Mouse (Mus musculus) forebrain, embryonic 13.5 days (tissue): ENCODE data around the gene Dot1l. TPM values are rescaled to one million over a fixed set of nuclear protein-coding genes. Genes with fewer than 3 reads are reported as not detected.
A peak's percentile ranks its signal among the peaks of the same experiment; 100 is the strongest.

Experiments
- ATAC-seq: fragments of 200-750 bp; cut with Nextera tagmentation; 2 replicates; pipeline ENCODE4 v1.8.0; 2017
- H3K27ac ChIP-seq: fragments of 300-500 bp; sonication (generic); 2 replicates; pipeline ENCODE4 v1.5.1; 2015; ENCODE audit warnings: inconsistent platforms, mild to moderate bottlenecking, moderate library complexity
- H3K27me3 ChIP-seq: fragments of 300-500 bp; sonication (generic); 2 replicates; pipeline ENCODE4 v1.6.1; 2015; ENCODE audit warnings: mild to moderate bottlenecking, inconsistent platforms
- H3K36me3 ChIP-seq: fragments of 300-500 bp; sonication (generic); 2 replicates; pipeline ENCODE4 v1.6.1; 2015; ENCODE audit warnings: mild to moderate bottlenecking, inconsistent platforms; ENCODE audit not compliant: poor library complexity, severe bottlenecking
- H3K4me1 ChIP-seq: fragments of 300-500 bp; sonication (generic); 2 replicates; pipeline ENCODE4 v1.6.1; 2015; ENCODE audit warnings: inconsistent platforms
- H3K4me2 ChIP-seq: fragments of 300-500 bp; sonication (generic); 2 replicates; pipeline ENCODE4 v1.6.1; 2015; ENCODE audit warnings: inconsistent platforms, mild to moderate bottlenecking, moderate library complexity
- H3K4me3 ChIP-seq: fragments of 300-500 bp; sonication (generic); 2 replicates; pipeline ENCODE4 v1.5.1; 2015; ENCODE audit warnings: mild to moderate bottlenecking, inconsistent platforms
- H3K9ac ChIP-seq: fragments of 300-500 bp; sonication (generic); 2 replicates; pipeline ENCODE4 v1.6.1; 2015; ENCODE audit warnings: mild to moderate bottlenecking, inconsistent platforms
- H3K9me3 ChIP-seq: fragments of 300-500 bp; sonication (generic); replicated peaks from 2 replicates; pipeline ENCODE4 v1.6.1; 2016; ENCODE audit warnings: inconsistent platforms
- WGBS: fragments of 180-500 bp; shearing (Covaris S2); methylation state at CpG from one replicate; pipeline ENCODE4 v1.1.7; 2015; 5-methylcytosine and 5-hydroxymethylcytosine counted together
- polyA plus RNA-seq: library from polyadenylated mRNA; unstranded; fragments of >200 nt; fragmentation: Nextera tagmentation; extraction: Ambion mirVana; gene quantifications from 2 replicates; pipeline ENCODE4 v1.2.1, GENCODE M21; 2015

Dot1l gene
- polyA plus RNA-seq, 1 experiment from 2014 or later = 19.9 TPM

DNA sequence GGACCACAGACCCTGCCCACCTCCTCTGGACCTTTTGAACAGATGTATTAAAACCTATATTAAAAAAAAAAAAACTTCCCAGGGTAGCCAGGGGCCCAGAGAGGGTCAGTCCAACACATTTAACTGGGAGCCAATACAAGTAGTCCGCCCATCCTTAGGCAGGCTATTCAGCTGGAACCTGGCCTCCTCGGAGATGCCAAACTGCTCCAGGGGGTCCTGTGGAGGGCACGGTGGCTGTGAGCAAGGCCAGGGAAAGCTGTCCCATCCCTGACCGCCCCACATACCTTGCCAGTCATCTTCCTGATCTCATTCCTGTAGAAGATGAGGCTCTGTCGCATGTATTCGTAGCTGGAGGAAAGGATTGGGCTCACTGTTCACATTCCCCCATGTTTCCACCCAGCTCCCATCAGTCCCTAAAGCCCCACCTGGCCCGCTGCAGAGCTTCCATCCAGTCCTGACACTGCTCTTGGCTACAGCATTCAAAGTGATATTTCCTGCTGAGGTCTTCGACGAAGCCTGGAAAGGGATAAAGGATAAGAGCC lies 41.4 kb downstream of the Dot1l start:
- H3K4me3 ChIP-seq = peak overlapping the region; percentile 90
- WGBS = 88% methylated on average over 9 of the region's 9 CpGs

GRCm38 (mm10) chr10:80797186-80798149 lies 42.5 kb downstream of the Dot1l start:
- Histone ChIP-seq H3K36me3 (peaks cover 65% of the 10 kb centered on the region), H3K9me3 (no peaks in the 10 kb centered on the region), H3K4me3 (peak overlapping the region; percentile 90), H3K27me3 (no peaks in the 10 kb centered on the region), H3K4me1 (peaks cover 34% of the 10 kb centered on the region), H3K9ac (peak overlapping the region; percentile 95), H3K27ac (peak overlapping the region; percentile 97), H3K4me2 (peak overlapping the region; percentile 82)
- ATAC-seq = peak; percentile 68
- 3% methylated on average over 45 of the region's 59 CpGs for WGBS

More for the DNA sequence above, 41.4 kb downstream of the Dot1l start:
- no peak for ATAC-seq
- no peaks in the 10 kb centered on the region for H3K9me3 ChIP-seq
- H3K4me1 ChIP-seq = peaks cover 34% of the 10 kb centered on the region
- H3K36me3 ChIP-seq = peaks cover 65% of the 10 kb centered on the region
- peak overlapping the region; percentile 82 for H3K4me2 ChIP-seq
- H3K9ac ChIP-seq = peak overlapping the region; percentile 95
- H3K27ac ChIP-seq = no peak overlapping the region
- H3K27me3 ChIP-seq = no peaks in the 10 kb centered on the region

DNA sequence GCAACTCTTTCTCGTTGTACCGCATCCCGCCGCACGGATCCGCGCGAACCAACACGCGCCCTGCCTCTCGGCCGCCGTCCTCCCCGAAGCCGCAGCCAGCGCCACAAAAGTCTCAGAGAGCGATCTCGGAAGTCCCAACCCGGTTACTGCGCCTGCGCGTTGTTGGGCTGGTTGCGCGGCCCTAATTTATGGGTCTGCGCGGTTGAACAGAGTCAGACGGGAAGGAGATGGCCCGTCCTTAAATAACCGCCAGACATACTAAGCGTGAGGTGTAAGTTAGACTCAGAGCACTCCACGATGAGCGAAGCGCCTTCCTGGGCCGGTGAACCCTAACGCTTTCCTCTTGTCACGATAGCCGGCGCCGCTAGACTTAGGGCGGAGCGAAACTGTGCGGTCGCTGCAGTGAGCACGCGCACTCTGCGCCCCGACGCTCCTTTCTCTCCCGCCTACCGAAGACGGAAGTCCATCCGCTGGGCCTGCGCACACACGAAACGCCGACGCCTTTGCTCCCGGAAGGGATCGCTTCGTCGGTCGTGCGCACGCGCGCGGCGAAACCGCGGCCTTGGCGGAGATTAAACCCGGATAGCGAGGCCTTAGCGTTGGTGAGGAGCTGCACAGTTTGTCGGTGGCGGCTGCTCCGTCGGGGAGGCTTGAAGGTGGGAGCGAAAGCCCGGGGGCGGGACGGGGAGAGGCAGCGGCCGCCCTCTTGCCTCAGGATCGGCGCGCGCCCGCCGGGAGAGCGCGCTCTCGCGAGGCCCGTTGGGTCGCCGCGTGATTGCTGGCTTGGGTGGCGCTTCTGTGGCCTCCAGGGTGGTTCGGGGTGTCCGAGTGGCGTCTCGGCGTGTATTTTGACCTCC lies 43.4 kb downstream of the Dot1l start, which contains the start of the genes Sf3a2 and Plekhj1:
Gene Sf3a2 (plus strand): TSS at position 49 of the 857 bp plus-strand sequence.
Gene Plekhj1 (minus strand): TSS at position 477 of the 857 bp plus-strand sequence.
- Histone ChIP-seq H3K36me3 (peaks cover 65% of the 10 kb centered on the region), H3K27ac (peak within 1 kb of the TSS; percentile 97), H3K4me3 (peak within 1 kb of the TSS; percentile 90), H3K4me2 (peak within 1 kb of the TSS; percentile 82), H3K27me3 (no peaks in the 10 kb centered on the region), H3K9me3 (no peaks in the 10 kb centered on the region), H3K9ac (peak within 1 kb of the TSS; percentile 95), H3K4me1 (peaks cover 34% of the 10 kb centered on the region)
- under 1% methylated on average over 101 of the region's 104 CpGs for WGBS
- peak; percentile 94 for ATAC-seq

DNA sequence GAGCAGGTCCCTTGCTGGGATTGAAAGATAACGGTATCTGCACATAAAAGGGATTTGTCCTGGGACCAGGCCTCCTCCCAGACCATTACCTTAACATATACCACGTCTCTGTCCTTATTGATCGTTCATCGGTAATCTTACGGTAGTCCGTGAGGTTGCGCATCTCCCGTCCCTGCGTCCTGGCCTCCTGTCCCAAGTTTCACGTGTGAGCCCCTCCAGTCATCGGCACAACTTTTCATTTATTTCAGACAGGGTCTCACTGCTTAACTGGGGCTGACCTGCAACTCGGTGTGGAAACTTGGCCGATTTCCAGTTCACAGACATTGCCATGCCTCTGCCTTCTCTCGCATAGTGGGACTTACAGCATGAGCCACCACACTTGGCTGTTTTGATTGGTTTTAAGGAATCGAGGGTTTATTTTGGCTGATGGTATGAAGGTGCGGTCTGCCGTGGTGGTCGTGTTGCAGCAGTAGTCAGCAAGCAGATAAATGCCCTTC lies 44.1 kb downstream of the Dot1l start:
- Histone ChIP-seq H3K4me2 (peak overlapping the region; percentile 82), H3K27me3 (no peaks in the 10 kb centered on the region), H3K9ac (peak overlapping the region; percentile 95), H3K27ac (peak overlapping the region; percentile 97), H3K4me3 (peak overlapping the region; percentile 90), H3K4me1 (peaks cover 34% of the 10 kb centered on the region), H3K36me3 (peaks cover 65% of the 10 kb centered on the region), H3K9me3 (no peaks in the 10 kb centered on the region)
- no peak for ATAC-seq
- 3% methylated on average over 18 of the region's 18 CpGs for WGBS

DNA sequence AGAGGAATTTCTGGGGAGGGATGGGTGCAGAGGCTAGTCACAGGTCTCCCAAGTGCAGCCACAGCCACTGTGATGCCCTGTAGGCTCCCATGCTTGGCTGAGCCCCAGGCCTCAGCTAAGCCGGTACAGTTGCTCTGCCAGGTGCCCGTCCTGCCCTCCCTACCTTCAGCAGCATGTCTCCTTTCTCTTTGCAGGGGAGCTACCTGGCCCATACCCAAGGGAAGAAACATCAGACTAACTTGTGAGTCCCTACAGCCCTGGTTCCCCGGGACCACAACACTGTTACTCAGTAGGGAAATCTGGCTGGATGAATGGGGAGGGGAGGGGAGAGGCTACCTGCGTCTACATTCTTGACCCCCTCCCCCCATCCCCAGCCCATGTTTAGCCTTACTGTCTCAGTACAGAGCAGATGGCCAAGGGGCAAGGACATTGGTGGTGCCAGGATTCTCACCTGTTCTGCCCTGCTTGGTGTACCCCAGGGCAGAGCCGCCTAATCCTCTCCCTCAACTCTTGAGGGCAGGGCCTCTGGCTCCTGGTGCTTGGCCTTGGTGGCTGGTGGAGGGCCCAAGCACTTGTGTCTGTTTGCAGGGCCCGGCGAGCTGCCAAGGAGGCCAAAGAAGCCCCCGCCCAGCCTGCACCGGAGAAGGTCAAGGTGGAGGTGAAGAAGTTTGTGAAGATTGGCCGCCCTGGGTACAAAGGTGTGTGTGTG lies 47.4 kb downstream of the Dot1l start:
- peaks cover 49% of the 10 kb centered on the region for H3K36me3 ChIP-seq
- peaks cover 16% of the 10 kb centered on the region for H3K27me3 ChIP-seq
- no peak overlapping the region for H3K9ac ChIP-seq
- no peaks in the 10 kb centered on the region for H3K9me3 ChIP-seq
- H3K4me3 ChIP-seq = no peak overlapping the region
- 91% methylated on average over 10 of the region's 10 CpGs for WGBS
- no peak overlapping the region for H3K4me2 ChIP-seq
- no peak for ATAC-seq
- H3K4me1 ChIP-seq = peaks cover 32% of the 10 kb centered on the region
- H3K27ac ChIP-seq = no peak overlapping the region

DNA sequence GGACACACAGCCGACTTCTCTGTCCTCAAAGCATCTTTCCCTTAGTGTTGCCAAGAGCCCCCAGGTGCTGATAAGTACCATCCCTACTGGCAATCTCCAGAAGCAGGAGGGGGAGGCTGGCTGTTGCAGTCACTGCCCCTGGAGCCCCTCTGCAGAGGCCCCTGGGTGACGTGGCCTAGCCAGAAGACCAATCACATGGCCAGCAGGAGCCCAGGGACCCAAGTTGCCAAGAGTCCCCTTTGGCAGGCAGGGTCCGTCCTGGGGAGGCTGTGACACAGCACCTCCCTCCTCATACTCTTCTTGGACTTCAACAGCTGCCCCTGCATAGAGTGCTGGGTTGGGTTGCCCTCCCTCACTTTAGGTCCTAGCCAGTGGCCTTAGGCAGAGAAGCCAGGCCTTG lies 48.0 kb downstream of the Dot1l start:
- no peak overlapping the region for H3K4me3 ChIP-seq
- H3K27ac ChIP-seq = no peak overlapping the region
- no peak for ATAC-seq
- peaks cover 38% of the 10 kb centered on the region for H3K4me1 ChIP-seq
- H3K9ac ChIP-seq = no peak overlapping the region
- H3K27me3 ChIP-seq = peaks cover 21% of the 10 kb centered on the region
- H3K9me3 ChIP-seq = no peaks in the 10 kb centered on the region
- no peak overlapping the region for H3K4me2 ChIP-seq
- 98% methylated on average over 3 of the region's 3 CpGs for WGBS
- H3K36me3 ChIP-seq = peaks cover 49% of the 10 kb centered on the region

- Histone ChIP-seq H3K9ac (no peak overlapping the region), H3K36me3 (peaks cover 49% of the 10 kb centered on the region), H3K27ac (no peak overlapping the region), H3K9me3 (no peaks in the 10 kb centered on the region), H3K4me1 (peaks cover 48% of the 10 kb centered on the region), H3K4me2 (no peak overlapping the region), H3K4me3 (no peak overlapping the region), H3K27me3 (peaks cover 35% of the 10 kb centered on the region)
- WGBS = 94% methylated on average over 2 of the region's 2 CpGs
- ATAC-seq = no peak
These were observed 49.3 kb downstream of the Dot1l start for GRCm38 (mm10) chr10:80804340-80804739.

GRCm38 (mm10) chr10:80804916-80805315 lies 49.9 kb downstream of the Dot1l start, which contains the start of gene Amh:
Gene Amh (plus strand): TSS chr10:80805243.
- H3K9ac ChIP-seq = 0 out of 2 replicates have a peak within 1 kb of the TSS, but pooled peaks have one; percentile 1
- WGBS = 66% methylated on average over 6 of the region's 6 CpGs
- peaks cover 49% of the 10 kb centered on the region for H3K36me3 ChIP-seq
- H3K4me1 ChIP-seq = peaks cover 42% of the 10 kb centered on the region
- H3K4me3 ChIP-seq = no peak within 1 kb of the TSS
- H3K9me3 ChIP-seq = no peaks in the 10 kb centered on the region
- peaks cover 39% of the 10 kb centered on the region for H3K27me3 ChIP-seq
- no peak within 1 kb of the TSS for H3K27ac ChIP-seq
- H3K4me2 ChIP-seq = 0 out of 2 replicates have a peak within 1 kb of the TSS, but pooled peaks have one; percentile 80
- no peak for ATAC-seq

GRCm38 (mm10) chr10:80805322-80805721 lies 50.3 kb downstream of the Dot1l start:
- H3K4me2 ChIP-seq = no peak overlapping the region
- H3K27ac ChIP-seq = no peak overlapping the region
- peaks cover 39% of the 10 kb centered on the region for H3K4me1 ChIP-seq
- peaks cover 49% of the 10 kb centered on the region for H3K36me3 ChIP-seq
- no peak overlapping the region for H3K4me3 ChIP-seq
- no peak for ATAC-seq
- 77% methylated on average over 5 of the region's 5 CpGs for WGBS
- peaks cover 43% of the 10 kb centered on the region for H3K27me3 ChIP-seq
- H3K9ac ChIP-seq = 0 out of 2 replicates have a peak overlapping the region, but pooled peaks have one; percentile 1
- H3K9me3 ChIP-seq = no peaks in the 10 kb centered on the region

DNA sequence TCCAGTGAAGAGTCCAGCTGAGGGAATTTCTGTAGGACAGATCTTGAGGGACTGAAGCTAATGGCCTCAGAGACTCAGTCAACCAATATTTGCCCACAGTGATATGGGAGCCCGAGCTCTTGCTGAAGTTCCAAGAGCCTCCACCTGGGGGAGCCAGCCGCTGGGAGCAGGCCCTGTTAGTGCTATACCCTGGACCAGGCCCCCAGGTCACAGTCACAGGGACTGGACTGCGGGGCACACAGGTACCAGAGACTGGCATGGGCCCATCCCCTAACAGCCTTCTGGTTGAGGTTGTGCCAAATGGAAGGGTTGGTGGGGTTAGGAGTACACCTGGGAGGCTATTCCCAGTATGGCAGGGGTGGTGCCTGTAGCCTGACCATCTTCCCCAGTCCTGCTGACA lies 50.9 kb downstream of the Dot1l start:
- no peak overlapping the region for H3K27ac ChIP-seq
- no peak overlapping the region for H3K9ac ChIP-seq
- peaks cover 34% of the 10 kb centered on the region for H3K4me1 ChIP-seq
- 0 out of 2 replicates have a peak overlapping the region, but pooled peaks have one; percentile 80 for H3K4me2 ChIP-seq
- H3K4me3 ChIP-seq = peak overlapping the region; percentile 44; the same call in 1 of the 2 replicates
- peaks cover 46% of the 10 kb centered on the region for H3K36me3 ChIP-seq
- ATAC-seq = peak; percentile 42; the same call in 1 of the 2 replicates
- H3K9me3 ChIP-seq = no peaks in the 10 kb centered on the region
- 16% methylated on average over 3 of the region's 3 CpGs for WGBS
- peaks cover 49% of the 10 kb centered on the region for H3K27me3 ChIP-seq
